Mouse (Mus musculus) 416B (cell line): Measurements from ENCODE around the gene Tmem38b.

Experiments used
- DNase-seq: peaks from one replicate; pipeline ENCODE4 v3.0.0; 2011; ENCODE audit warnings: low read depth

Tmem38b gene

DNA sequence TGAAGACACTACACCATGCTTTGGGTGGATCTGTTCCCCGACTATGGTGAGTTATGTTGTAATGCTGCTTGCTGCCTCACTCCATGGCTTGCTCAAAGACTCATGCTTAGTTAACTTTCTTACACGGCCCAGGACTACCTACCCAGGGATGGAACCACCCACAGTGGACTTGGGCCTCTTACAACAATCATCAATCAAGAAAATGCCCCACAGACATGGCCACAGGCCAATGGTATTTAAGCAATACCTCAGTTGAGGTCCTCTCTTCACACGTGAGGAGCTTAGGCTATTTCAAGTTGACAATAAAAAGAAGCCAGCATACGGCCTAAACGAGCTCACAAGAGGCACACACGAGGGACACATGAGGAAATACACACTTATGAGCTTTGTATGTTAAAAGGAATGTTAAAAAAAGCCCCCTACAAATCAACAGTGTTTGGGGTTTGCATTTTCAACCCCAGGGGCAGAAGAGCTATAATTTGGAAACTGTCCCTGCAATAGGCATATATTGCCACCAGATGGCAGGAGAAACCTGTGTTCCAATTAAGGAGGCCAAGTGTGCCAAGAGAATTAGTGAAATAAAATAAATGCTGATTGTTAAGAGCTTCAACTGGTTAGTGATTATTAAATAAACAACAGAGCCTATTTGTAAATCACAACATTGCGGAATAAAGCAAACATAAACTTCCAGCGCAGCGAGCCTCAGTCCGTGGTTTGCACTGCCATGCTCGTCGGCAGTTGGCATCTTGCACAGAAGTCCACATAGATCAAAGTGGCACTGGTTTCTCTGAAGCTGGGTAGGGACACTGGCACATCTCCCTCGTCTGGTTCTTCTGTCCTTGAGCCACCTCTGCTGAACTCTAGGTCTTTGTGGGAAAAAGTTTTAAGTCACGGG lies 58.8 kb downstream of the Tmem38b start:
- peak; percentile 54 for DNase-seq

GRCm38 (mm10) chr4:53886342-53887088 lies 60.7 kb downstream of the Tmem38b start:
- no peak for DNase-seq

- DNase-seq = no peak
These were observed 69.5 kb downstream of the Tmem38b start for GRCm38 (mm10) chr4:53895335-53895734.

DNA sequence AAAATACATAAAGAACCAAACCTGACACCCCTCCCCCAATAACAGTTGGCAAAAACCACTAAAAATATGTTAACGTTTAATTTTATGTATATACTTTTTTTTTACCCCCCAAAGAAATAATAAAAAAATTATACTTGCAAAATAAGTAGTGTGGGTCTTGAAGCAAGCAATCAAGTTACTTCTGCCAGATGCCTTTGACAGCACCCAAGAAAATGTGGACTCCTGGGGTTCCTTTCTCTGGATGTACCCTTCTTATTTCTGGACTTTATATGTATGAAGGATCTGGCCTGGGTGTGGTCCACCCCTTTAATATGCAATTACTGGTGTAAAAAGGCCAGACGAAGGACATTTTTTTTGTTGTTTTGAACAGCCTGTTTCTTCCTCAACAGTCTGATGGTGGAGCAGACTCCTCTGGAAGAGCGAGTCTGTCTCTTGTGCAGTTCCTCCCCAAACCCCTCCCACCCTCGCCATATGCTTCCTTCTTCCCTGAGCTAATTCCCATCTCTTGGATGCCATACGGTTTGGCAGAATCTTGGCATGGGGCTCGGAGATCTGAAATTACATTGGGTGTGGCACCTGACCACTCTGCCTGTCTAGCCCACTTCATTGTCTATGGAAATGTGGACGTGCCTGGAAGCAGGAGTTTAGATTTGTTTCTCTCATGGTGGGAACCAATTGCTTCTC lies 70.4 kb downstream of the Tmem38b start:
- DNase-seq = no peak

GRCm38 (mm10) chr4:53900386-53900971 lies 74.6 kb downstream of the Tmem38b start:
- peak; percentile 23 for DNase-seq

DNA sequence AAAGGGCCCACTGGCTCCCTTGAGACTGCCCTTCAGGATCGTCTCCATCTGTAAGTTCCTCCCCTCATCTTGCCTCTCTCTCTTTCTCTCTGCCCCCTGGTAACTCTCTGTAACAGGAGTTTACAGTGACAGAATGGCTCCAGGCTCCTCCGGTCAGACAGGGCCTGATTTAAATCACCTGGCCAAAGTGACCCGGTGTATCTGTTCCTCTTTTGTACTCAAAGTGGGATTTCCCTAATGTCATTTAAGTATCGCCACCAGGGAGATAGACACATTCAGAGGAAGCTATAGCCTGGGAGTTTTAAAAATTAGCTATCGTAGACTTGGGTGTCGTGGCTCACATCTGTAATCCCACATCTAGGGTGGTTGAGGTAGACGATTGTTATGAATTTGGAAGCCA lies 78.5 kb downstream of the Tmem38b start:
- no peak for DNase-seq

GRCm38 (mm10) chr4:53905537-53905936 lies 79.7 kb downstream of the Tmem38b start:
- no peak for DNase-seq

- DNase-seq = no peak
These were observed 81.2 kb downstream of the Tmem38b start for GRCm38 (mm10) chr4:53907071-53907470.
